Mouse (Mus musculus): ENCODE measurements around the gene Skida1. TPM values are rescaled to one million over a fixed set of nuclear protein-coding genes. Genes with fewer than 3 reads are reported as not detected.

Gene Skida1
- total RNA-seq, 2 experiments from 2014 or later, result 2.8 to 4.4 TPM

DNA sequence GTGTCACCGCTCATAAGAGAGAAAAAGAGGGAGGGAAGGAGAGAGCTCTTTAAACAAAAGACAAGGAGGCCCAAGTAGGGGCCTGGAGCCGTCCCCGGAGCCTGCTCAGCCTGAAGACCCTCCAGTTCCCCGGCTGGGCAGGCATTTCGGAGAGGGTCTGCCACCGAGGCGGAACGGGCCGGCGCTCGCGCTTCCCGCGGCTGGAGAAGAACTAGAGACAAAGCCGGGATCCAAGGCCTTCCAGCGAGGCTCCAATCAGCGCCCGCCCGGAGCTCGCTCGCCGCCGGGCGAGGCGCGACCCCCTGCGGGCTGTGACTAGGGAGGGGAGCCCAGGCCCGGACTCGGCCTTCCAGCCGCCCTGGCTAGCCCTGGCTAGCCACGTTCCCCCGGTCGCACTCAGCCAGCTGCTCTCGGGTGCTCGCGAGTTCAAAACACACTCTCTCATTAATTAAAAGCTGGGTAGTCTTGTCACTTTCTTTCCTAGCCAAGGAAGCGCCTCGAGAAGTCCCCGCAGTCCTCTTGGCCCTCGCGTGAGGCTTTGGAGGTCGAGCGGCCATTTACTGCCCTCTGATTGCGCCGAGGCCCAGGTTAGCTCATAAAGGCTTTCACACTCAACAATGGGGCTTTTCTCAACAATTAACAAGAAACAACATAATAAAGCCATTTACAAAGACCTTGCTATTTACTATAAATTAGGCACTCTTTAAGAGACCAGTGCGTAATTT lies 9.1 kb downstream of the Skida1 start:
- peak in 1 of 2 experiments; percentile 41 for DNase-seq

GRCm38 (mm10) chr2:18038895-18039371 lies 9.9 kb downstream of the Skida1 start:
- DNase-seq, result no peak

DNA sequence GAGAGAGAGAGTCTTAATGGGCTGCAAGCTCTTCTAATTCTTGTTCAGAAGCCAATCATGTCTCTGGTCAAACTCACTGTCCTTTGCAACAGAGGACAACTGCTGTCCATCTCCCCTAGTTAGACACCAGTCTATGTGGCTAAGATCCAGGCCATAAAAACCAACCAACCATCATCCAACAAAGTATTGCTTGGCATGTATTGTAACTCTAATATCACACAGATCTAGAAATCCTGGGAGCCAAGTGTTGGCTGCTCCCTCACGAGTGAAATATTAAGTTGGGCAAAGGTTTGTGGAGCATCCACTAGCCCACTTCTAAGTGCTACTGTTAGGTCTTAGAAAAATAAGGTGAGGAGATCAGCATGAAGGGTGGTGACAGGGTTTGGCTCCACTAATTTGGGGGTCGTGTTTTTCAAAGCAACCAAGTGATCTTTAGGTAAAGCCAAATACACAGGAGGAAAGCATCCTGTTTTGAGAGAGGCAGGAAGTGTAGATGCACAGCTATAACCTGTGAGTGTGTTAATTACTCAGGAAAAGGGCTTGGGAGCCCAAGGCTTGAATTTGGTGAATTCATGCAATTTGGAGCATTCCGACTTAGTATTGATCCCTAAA lies 10.6 kb downstream of the Skida1 start:
- DNase-seq, result no peak

DNA sequence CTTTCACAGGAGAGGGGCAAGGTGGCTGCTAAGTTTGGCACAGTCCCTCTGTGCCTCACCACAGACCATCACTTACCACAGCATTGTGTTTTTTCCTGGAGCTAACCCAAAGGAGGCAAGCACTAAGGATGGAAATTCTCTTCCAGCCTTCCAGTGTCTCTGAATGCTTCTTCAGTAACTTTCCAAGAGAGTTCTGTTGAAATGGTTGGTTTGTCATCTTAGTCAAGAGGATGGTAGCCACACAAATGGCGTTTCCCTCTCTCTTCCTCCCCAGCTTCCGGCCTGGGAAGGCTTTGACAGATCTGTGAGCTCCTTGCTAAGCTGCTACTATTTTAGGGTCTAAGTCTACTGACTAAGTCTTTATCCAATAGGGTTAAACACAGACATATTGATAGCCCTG lies 11.4 kb downstream of the Skida1 start, which contains the start of gene A930004D18Rik:
TSS of gene A930004D18Rik (minus strand) at position 247 of the 400 bp plus-strand sequence.
- no peak for DNase-seq

GRCm38 (mm10) chr2:18034371-18035250 lies 14.2 kb downstream of the Skida1 start:
- no peak for DNase-seq

- DNase-seq, result no peak
Observed at GRCm38 (mm10) chr2:18033166-18034108, 15.4 kb downstream of the Skida1 start.

GRCm38 (mm10) chr2:18032538-18032895 lies 16.3 kb downstream of the Skida1 start:
- no peak for DNase-seq

DNA sequence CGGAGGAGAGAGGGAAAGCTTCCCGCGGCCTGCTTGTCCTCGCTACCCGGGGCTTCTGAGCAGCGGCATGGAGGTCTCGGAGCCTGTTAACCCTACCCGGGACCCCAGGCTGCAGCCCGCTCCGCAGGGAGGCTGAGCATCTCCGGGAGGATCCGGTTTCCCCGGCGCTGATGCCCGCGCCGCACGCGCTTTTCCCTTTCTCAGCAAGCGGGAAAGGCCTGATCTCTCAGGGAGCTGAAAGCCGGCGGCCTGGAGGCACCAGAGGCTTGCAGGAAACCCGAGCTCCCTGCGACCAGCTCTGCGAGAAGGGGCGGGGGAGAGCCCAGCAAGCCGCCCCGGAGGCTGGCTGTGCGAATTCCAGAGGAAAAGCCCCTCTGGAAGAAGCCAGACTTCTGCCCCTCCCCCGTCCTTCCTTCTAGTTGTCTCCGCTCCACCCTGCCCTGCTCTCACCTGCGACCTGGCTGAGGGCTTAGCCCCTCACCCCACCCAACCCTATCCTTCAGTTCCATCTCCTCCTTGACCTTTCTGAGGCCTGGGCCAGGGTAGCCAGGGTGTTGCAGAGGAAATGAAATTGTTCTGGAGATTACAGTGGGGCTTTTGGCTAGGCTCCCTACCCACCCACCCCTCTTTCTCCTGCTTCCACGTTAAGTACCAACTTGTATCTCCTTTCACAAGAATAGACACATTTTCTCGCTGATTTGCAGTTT lies 16.9 kb downstream of the Skida1 start:
- peak; percentile 51 to 65 for DNase-seq

DNA sequence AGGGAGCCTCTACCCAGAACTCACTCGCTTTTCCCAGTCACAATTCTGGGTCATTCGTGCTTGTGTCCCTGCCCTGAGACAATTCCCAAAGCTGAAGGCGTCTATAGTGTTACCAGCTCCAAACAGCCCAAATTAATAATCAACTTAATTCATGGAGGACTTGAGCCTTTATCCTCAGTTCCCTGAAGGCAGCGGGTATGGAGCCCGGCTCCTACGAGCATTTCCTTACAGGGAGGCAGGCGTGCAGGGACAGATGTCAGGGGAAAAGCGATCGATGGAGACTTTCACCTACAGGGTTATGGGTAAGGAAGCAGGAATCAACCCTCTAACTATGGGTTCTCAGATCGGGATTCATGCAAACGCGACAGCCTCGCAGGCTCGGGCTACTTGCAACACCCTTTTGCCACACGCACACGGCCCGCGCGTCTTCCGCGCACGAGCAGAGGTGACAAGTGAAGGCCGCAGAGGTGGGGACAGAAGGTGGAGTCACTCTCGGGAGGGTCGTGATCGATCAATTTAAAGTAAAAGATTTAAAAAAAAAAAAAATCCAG lies 17.5 kb downstream of the Skida1 start:
- DNase-seq, result peak in 1 of 2 experiments; percentile 52

- DNase-seq, result no peak
Observed at GRCm38 (mm10) chr2:18030581-18030980, 18.3 kb downstream of the Skida1 start.

- DNase-seq, result no peak
Observed at GRCm38 (mm10) chr2:18029656-18030055, 19.2 kb downstream of the Skida1 start.

- DNase-seq, result peak; percentile 96 to 97
Observed at GRCm38 (mm10) chr2:18028140-18029021, 20.5 kb downstream of the Skida1 start.

DNA sequence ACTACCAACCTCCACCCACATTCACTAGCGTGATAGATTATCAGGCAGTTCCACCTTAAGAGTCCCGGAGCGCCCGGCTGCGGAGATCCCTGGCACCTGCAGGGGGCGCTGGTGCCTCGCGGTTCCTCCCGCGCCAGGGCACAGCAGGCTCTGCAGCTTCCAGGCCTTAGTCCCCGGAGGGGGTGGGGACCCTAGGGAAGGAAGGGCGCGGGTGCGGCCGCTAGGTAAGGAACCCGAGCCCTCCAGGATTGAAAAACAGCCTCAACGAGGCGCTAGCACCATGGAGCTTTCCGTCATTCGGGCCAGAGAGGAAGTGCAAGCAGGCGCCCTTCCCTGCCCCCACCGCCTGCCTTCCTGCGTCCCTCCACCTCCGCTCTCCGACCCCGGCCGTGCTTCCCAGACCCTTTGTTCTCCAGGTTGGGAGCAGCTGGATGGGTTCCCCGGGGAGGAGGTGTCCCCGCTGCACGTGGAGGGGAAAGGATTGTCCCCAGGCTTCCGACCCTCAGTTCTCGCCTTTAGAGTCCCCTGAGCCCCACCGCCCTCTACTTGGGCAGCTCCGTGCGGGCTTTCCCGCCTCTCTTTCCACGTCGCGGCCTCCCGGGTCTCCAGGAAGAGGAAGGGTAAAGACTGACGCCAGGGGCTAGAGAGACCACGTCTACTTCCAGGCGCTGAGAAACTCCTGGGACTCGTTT lies 21.3 kb downstream of the Skida1 start:
- DNase-seq, result peak; percentile 95 to 98

DNA sequence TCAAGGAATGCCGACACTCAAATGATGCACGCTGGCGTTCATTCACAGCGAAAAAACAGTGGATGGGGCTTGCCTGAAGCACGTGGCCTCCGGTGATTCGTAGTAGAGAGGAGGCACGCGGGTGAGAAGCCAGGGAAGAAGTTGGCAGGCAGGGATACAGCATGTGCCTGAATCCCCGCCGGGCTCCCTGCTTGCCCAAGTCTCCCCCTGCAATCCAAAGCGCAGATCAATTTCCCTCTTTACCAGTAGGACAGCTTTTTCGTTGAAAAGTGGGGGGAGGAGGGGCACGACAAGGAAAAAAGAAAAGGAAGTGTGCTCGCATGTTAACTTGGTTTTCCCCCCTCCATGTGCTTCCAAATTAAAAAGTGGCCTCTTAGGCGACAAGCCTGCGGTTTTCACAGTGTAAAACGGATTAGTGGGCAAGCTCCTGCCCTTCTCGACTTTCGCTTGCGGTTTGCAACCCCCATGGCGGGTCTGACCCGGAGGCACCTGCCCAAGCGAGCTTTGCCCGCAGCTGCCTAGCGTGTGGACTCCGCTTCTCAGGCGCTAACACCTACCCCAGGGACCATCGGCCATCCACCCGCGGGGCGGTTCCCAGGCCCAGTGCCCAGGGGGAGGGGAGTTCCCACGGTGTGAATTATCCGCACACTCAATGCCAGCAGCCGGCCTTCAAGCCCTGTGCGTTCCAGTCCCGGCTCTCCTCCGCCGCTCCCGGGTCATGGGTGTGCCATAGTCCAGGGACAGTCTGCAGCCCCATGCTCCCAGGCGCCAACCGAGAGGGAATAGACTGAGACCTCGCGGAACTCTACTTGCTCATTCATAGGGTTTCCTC lies 22.5 kb downstream of the Skida1 start:
- peak; percentile 71 to 79 for DNase-seq

GRCm38 (mm10) chr2:18025781-18026115 lies 23.1 kb downstream of the Skida1 start:
- DNase-seq, result no peak

DNA sequence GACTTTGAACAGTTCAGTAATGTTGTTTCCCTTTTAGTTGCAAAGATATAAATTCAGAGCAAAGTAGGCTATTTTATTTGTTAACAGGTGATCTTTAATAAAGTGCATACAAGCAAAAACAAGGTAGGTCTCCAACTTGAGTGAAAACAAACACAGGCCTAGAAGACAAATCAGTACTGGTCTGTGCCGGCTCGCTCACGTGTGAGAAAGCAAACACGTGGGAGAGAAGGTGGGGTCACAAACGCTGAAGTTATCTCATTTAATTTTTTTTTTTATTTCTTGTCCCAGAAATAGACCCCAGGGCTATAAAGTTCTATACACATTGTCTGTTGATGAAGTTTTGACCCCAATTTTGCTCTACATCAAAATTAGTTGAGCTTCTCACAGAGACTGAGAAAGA lies 23.7 kb downstream of the Skida1 start:
- no peak for DNase-seq

GRCm38 (mm10) chr2:18022886-18023285 lies 26.0 kb downstream of the Skida1 start:
- no peak for DNase-seq

- no peak for DNase-seq
Observed at GRCm38 (mm10) chr2:18019122-18019521, 29.7 kb downstream of the Skida1 start.
